Mouse (Mus musculus): ENCODE measurements at regions not wholly inside any gene's neighbourhood (a gene's known extent, or its start where the extent isn't known, plus 50 kb on each side); places are given as distances from the start of the nearest gene placed in this dataset.

DNA sequence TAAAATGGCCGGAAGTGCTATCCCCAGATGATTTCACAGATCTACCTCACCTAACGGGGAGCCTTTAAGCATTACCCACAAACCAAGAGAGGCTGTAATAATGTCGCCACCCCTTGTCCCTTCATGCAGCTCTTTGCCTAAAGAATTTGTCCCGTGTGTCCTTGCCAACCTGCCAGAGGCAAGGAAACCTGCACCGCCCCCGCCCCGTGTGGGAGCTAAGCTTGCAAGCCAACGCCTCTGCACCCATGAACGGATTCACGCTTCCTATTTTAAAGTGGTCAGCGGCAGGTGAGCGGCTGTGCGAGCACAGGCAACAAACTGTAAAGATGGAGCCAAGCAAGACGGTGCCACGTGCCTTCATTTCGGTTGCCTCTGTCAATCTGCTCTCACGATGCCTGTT, 63.1 kb downstream of the Gm11011 start:
- WGBS = 91% methylated on average over 17 of the region's 17 CpGs

DNA sequence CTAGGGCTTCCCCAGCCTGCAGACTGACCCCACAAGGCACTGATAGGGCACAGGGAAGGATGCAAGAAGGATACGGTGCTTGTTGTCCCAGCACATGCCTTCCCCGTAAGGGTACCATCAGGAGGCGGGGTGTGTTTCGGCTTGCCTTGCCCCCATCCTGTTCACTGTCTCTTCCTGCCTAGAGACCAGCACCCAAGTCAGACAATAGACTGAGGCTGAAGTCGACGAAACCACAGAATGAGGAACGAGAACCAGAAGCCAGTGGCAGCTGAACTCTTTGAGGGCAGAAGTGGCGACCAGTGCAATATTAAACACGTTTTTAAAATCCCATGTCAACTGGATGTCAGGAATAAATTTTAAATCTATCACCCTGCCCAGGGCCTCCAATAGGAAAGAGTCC, 67.6 kb downstream of the Gm11011 start:
- H3K4me3 ChIP-seq = no peak overlapping the region
- no peaks in the 10 kb centered on the region for H3K9me3 ChIP-seq
- 76% methylated on average over 9 of the region's 9 CpGs for WGBS
- H3K27me3 ChIP-seq (ENCODE audit: insufficient read depth, poor library complexity, severe bottlenecking) = no peaks in the 10 kb centered on the region
- H3K27ac ChIP-seq = no peak overlapping the region
- no peak for DNase-seq (ENCODE audit: low spot score)
- 0 out of 2 replicates have a peak, but pooled peaks cover 4% of the 10 kb centered on the region for H3K4me1 ChIP-seq (replicated peaks)
- H3K36me3 ChIP-seq = no peaks in the 10 kb centered on the region

More for the DNA sequence above, 63.1 kb downstream of the Gm11011 start:
- Histone ChIP-seq H3K4me3 (no peak overlapping the region), H3K27ac (no peak overlapping the region), H3K4me1 (replicated peaks) (0 out of 2 replicates have a peak, but pooled peaks cover 4% of the 10 kb centered on the region), H3K27me3 (ENCODE audit: insufficient read depth, poor library complexity, severe bottlenecking) (no peaks in the 10 kb centered on the region), H3K9me3 (no peaks in the 10 kb centered on the region), H3K36me3 (no peaks in the 10 kb centered on the region)
- no peak for DNase-seq (ENCODE audit: low spot score)

- H3K36me3 ChIP-seq = no peaks in the 10 kb centered on the region
- DNase-seq (ENCODE audit: low spot score) = no peak
Observed at GRCm38 (mm10) chr2:169515350-169515749, 72.2 kb downstream of the Gm11011 start.

GRCm38 (mm10) chr2:169510741-169511140, 76.8 kb downstream of the Gm11011 start:
- DNase-seq (ENCODE audit: low spot score) = no peak
- no peak overlapping the region for H3K4me3 ChIP-seq
- H3K9me3 ChIP-seq = no peaks in the 10 kb centered on the region
- no peaks in the 10 kb centered on the region for H3K36me3 ChIP-seq
- 86% methylated on average over 2 of the region's 2 CpGs for WGBS
- H3K27me3 ChIP-seq (ENCODE audit: insufficient read depth, poor library complexity, severe bottlenecking) = peaks cover 19% of the 10 kb centered on the region
- H3K4me1 ChIP-seq (replicated peaks) = no peaks in the 10 kb centered on the region
- no peak overlapping the region for H3K27ac ChIP-seq

More at GRCm38 (mm10) chr2:169515350-169515749, 72.2 kb downstream of the Gm11011 start:
- Histone ChIP-seq H3K9me3 (no peaks in the 10 kb centered on the region), H3K4me3 (no peak overlapping the region), H3K27me3 (ENCODE audit: insufficient read depth, poor library complexity, severe bottlenecking) (no peaks in the 10 kb centered on the region), H3K27ac (no peak overlapping the region), H3K4me1 (replicated peaks) (0 out of 2 replicates have a peak, but pooled peaks cover 4% of the 10 kb centered on the region)
- WGBS = 72% methylated on average over 11 of the region's 11 CpGs

- Histone ChIP-seq H3K27me3 (ENCODE audit: insufficient read depth, poor library complexity, severe bottlenecking) (peaks cover 24% of the 10 kb centered on the region), H3K4me1 (replicated peaks) (peaks cover 6% of the 10 kb centered on the region; the same call in 1 of the 2 replicates), H3K27ac (no peak overlapping the region), H3K4me3 (no peak overlapping the region), H3K36me3 (no peaks in the 10 kb centered on the region), H3K9me3 (no peaks in the 10 kb centered on the region)
- DNase-seq (ENCODE audit: low spot score) = no peak
- 84% methylated on average over 4 of the region's 4 CpGs for WGBS
Observed at GRCm38 (mm10) chr2:169509406-169509805, 78.1 kb downstream of the Gm11011 start.

DNA sequence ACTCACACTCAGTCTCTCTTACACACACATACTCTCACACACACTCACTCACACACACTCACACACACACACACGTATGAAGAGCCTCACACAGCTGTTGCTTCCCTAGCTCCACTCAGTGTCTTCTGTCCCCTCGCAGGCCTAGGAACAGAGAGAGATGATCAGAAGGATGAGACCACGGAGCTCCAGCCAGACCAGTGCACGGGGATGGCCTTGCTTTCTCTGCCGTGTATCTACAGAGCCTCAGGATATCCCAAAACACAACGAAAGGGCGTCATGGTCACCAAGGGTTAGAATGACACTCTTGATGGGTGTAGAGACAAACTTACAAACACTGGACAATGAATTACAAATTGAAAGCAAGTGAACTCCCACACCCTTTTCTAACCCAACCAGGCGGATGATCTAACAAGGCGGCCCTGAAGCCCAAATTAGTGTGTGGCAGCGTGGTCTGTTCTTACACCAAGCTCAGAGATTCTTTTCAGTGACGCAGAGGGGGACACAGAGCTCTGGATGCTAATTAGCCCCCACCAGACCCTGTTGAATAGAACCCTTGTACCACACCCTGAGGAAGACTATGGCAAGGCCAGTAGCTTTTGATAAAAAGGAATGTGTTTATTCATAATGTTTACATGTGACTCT, 83.0 kb downstream of the Gm11011 start:
- no peak for DNase-seq (ENCODE audit: low spot score)

GRCm38 (mm10) chr2:169503598-169503958, 84.0 kb downstream of the Gm11011 start:
- Histone ChIP-seq H3K4me3 (no peak overlapping the region), H3K36me3 (no peaks in the 10 kb centered on the region), H3K27me3 (ENCODE audit: insufficient read depth, poor library complexity, severe bottlenecking) (peaks cover 26% of the 10 kb centered on the region), H3K9me3 (no peaks in the 10 kb centered on the region), H3K4me1 (replicated peaks) (peaks cover 15% of the 10 kb centered on the region; the same call in 1 of the 2 replicates), H3K27ac (no peak overlapping the region)
- DNase-seq (ENCODE audit: low spot score) = no peak
- WGBS = 92% methylated on average over 6 of the region's 6 CpGs

More for the DNA sequence above, 83.0 kb downstream of the Gm11011 start:
- WGBS = 64% methylated on average over 11 of the region's 11 CpGs
- no peak overlapping the region for H3K27ac ChIP-seq
- peaks cover 15% of the 10 kb centered on the region; the same call in 1 of the 2 replicates for H3K4me1 ChIP-seq (replicated peaks)
- H3K27me3 ChIP-seq (ENCODE audit: insufficient read depth, poor library complexity, severe bottlenecking) = peaks cover 32% of the 10 kb centered on the region
- no peaks in the 10 kb centered on the region for H3K36me3 ChIP-seq
- no peaks in the 10 kb centered on the region for H3K9me3 ChIP-seq
- no peak overlapping the region for H3K4me3 ChIP-seq

DNA sequence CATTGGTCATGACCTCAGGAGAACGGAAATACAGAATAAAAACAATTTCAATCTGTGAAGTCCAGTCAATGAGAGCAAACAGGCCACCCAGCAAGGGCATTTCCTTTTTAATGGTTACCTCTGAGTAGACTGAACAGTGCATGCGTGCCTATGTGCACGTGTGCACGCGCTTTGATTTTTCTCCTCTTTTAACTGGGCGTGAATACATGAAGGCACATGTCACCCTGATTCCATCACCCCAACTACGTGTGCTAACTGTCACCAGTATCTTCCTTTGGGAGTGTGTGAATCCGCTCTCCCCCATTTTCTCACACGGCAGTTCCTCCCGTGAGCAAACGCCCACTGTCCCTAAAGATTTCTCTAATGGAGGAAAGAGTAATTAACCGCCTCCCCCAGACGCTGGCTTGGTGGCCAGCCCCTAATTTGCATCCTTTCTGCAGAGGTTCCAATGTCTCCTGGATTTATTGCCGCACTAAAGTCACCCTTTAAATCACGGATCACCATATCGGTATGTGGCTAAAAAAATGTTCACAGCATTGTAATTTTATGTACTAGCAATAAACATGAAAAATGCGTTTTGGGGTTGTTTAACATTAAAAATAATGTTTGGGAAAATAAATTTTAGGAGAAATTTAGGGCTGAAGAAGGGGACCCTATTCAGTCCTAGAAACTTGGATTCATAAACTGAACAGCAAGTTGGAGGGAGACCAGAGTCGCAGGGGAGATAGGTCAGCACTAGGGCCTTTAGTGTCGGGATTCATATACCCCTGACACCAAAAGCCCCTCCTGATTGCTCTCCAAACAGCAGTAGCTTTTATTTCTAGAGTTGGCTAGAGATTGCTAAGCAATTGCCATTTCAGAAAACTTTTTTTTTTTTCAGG, 84.6 kb downstream of the Gm11011 start:
- H3K27me3 ChIP-seq (ENCODE audit: insufficient read depth, poor library complexity, severe bottlenecking) = peaks cover 26% of the 10 kb centered on the region
- peaks cover 15% of the 10 kb centered on the region; the same call in 1 of the 2 replicates for H3K4me1 ChIP-seq (replicated peaks)
- DNase-seq (ENCODE audit: low spot score) = no peak
- no peaks in the 10 kb centered on the region for H3K9me3 ChIP-seq
- 83% methylated on average over 19 of the region's 19 CpGs for WGBS
- no peak overlapping the region for H3K27ac ChIP-seq
- H3K36me3 ChIP-seq = no peaks in the 10 kb centered on the region
- H3K4me3 ChIP-seq = no peak overlapping the region

GRCm38 (mm10) chr2:169501736-169502340, 85.7 kb downstream of the Gm11011 start:
- DNase-seq (ENCODE audit: low spot score) = no peak
- Histone ChIP-seq H3K36me3 (no peaks in the 10 kb centered on the region), H3K9me3 (no peaks in the 10 kb centered on the region), H3K27me3 (ENCODE audit: insufficient read depth, poor library complexity, severe bottlenecking) (peaks cover 24% of the 10 kb centered on the region), H3K27ac (no peak overlapping the region), H3K4me3 (no peak overlapping the region), H3K4me1 (replicated peaks) (peaks cover 15% of the 10 kb centered on the region; the same call in 1 of the 2 replicates)
- WGBS = 84% methylated on average over 11 of the region's 11 CpGs

DNA sequence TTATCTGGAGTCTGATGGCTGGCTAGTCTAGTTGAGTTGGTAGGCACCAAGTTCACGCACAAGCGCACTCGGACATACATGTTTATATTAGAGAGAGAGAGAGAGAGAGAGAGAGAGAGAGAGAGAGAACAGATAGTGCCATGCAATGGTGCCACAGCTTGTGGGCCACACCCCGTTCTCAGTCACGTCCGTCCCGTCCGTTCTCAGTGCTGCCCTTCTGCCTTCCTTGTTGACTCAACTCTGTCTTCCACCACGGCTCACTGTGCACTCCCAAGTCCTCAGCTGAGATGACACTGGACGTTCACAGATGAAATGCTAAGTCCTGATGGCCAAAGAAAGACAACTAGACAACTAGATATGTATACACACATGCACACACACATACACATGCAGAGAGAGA, 92.2 kb downstream of the Gm11011 start:
- no peaks in the 10 kb centered on the region for H3K36me3 ChIP-seq
- DNase-seq (ENCODE audit: low spot score) = no peak
- no peaks in the 10 kb centered on the region for H3K9me3 ChIP-seq

DNA sequence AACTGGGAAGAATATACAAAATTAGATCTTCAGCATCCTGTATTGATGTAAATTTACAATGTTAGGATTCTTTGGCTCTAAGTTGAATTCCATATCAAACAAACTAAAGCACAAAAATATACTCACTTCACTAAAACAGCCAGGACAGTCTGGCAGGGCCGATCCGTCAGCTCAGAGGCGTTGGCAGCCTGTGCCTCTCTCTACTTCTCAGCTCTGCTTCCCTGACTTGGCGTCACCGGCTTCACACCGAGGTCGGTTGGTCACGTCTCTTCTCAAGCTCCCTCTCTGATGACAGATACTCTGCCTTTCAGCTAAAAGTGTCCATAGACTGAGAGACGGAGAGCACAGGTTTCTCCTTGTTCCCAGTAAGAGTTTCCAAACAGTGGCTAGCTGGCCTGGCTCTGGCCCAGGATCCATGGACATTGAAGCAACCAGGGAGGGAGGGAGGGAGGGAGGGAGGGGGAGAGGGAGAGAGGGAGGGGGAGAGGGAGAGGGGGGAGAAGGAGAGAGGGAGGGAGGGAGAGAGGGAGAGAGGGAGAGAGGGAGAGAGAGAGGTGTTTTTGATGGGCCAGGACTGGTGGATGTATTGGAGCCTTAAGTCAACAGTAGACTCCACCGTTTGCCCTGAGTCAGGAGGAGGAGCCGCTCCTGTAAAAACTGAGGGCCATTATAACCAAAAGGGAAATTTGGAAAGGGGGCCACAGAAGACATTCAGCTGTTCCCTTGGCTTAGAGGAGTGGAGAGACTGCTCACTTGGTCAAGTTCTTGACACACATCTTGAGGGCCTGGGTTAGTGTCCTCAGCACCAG, 92.8 kb downstream of the Gm11011 start:
- Histone ChIP-seq H3K4me3 (no peak overlapping the region), H3K27me3 (ENCODE audit: insufficient read depth, poor library complexity, severe bottlenecking) (no peaks in the 10 kb centered on the region; the same call in 1 of the 2 replicates), H3K27ac (no peak overlapping the region), H3K36me3 (no peaks in the 10 kb centered on the region), H3K9me3 (no peaks in the 10 kb centered on the region), H3K4me1 (replicated peaks) (peaks cover 12% of the 10 kb centered on the region)
- no peak for DNase-seq (ENCODE audit: low spot score)
- WGBS = 77% methylated on average over 11 of the region's 11 CpGs

More for the DNA sequence above, 92.2 kb downstream of the Gm11011 start:
- 91% methylated on average over 10 of the region's 10 CpGs for WGBS
- Histone ChIP-seq H3K27me3 (ENCODE audit: insufficient read depth, poor library complexity, severe bottlenecking) (no peaks in the 10 kb centered on the region; the same call in 1 of the 2 replicates), H3K27ac (no peak overlapping the region), H3K4me1 (replicated peaks) (peaks cover 12% of the 10 kb centered on the region), H3K4me3 (no peak overlapping the region)

GRCm38 (mm10) chr2:169493609-169494275, 93.8 kb downstream of the Gm11011 start:
- DNase-seq (ENCODE audit: low spot score) = no peak
- no peak overlapping the region for H3K27ac ChIP-seq
- WGBS = 82% methylated on average over 16 of the region's 16 CpGs

More at GRCm38 (mm10) chr2:169493609-169494275, 93.8 kb downstream of the Gm11011 start:
- Histone ChIP-seq H3K27me3 (ENCODE audit: insufficient read depth, poor library complexity, severe bottlenecking) (no peaks in the 10 kb centered on the region; the same call in 1 of the 2 replicates), H3K4me3 (no peak overlapping the region), H3K36me3 (no peaks in the 10 kb centered on the region), H3K4me1 (replicated peaks) (peaks cover 12% of the 10 kb centered on the region), H3K9me3 (no peaks in the 10 kb centered on the region)

Measured in hindbrain, embryonic 10.5 days (tissue).